Mouse (Mus musculus) MEL (cell line): ENCODE measurements around the gene Gm37240. TPM values are rescaled to one million over a fixed set of nuclear protein-coding genes. Genes with fewer than 3 reads are reported as not detected.

Source experiments
- DNase-seq: peaks from one replicate; pipeline ENCODE4 v3.0.0; 2011; ENCODE audit warnings: low read depth, low spot score
- H3K27ac ChIP-seq: 2 replicates; pipeline ENCODE4 v1.5.1; 2012; ENCODE audit warnings: low read depth, mild to moderate bottlenecking, control low read depth, low read length, moderate library complexity; ENCODE audit not compliant: control insufficient read depth
- H3K27me3 ChIP-seq, 2 experiments: fragments of 150-350 bp in 1 of 2; sonication (generic) in 1 of 2; 2 replicates each; pipeline ENCODE4 v1.6.1; 2012; ENCODE audit warnings: low read length in 2 of 2, mild to moderate bottlenecking in 2 of 2, improper control_type of control experiment in 1 of 2, moderate library complexity in 1 of 2; ENCODE audit not compliant: insufficient read depth in 2 of 2, control insufficient read depth in 1 of 2
- H3K36me3 ChIP-seq, 2 experiments: 2 replicates each; pipeline ENCODE4 v1.6.1; 2012 to 2014; ENCODE audit warnings: low read length in 2 of 2, improper control_type of control experiment in 1 of 2, inconsistent platforms in 1 of 2, mild to moderate bottlenecking in 1 of 2; ENCODE audit not compliant: insufficient read depth in 2 of 2, control insufficient read depth in 1 of 2
- H3K4me1 ChIP-seq, 2 experiments: fragments of 150-350 bp in 1 of 2; sonication (generic) in 1 of 2; 2 replicates each; pipeline ENCODE4 v1.6.1; 2012; ENCODE audit warnings: low read length in 2 of 2, improper control_type of control experiment in 1 of 2, mild to moderate bottlenecking in 1 of 2; ENCODE audit not compliant: insufficient read depth in 2 of 2, control insufficient read depth in 1 of 2
- H3K4me3 ChIP-seq, 2 experiments: fragments of 150-350 bp in 1 of 2; sonication (generic) in 1 of 2; 2 replicates each; pipeline ENCODE4 v1.5.1; 2012; ENCODE audit warnings: low read depth in 2 of 2, low read length in 2 of 2, mild to moderate bottlenecking in 2 of 2, moderate library complexity in 2 of 2, control low read depth in 1 of 2, improper control_type of control experiment in 1 of 2; ENCODE audit not compliant: control insufficient read depth in 1 of 2, insufficient read depth in 1 of 2
- H3K79me2 ChIP-seq: 2 replicates; pipeline ENCODE4 v1.6.1; 2012; ENCODE audit warnings: mild to moderate bottlenecking, low read length, moderate library complexity; ENCODE audit not compliant: control insufficient read depth, poor library complexity, insufficient read depth
- H3K9ac ChIP-seq: 2 replicates; pipeline ENCODE4 v1.6.1; 2012; ENCODE audit warnings: low read depth, mild to moderate bottlenecking, control low read depth, low read length, moderate library complexity; ENCODE audit not compliant: control insufficient read depth, poor library complexity, severe bottlenecking
- H3K9me3 ChIP-seq: fragments of 150-350 bp; sonication (generic); replicated peaks from 2 replicates; pipeline ENCODE4 v1.6.1; 2012; ENCODE audit warnings: mild to moderate bottlenecking, low read length, improper control_type of control experiment, moderate library complexity; ENCODE audit not compliant: insufficient read depth
- BHLHE40 ChIP-seq: IDR thresholded peaks from 2 replicates; pipeline ENCODE4 v1.6.1; 2012; ENCODE audit warnings: low read depth, mild to moderate bottlenecking, inconsistent platforms, low read length, improper control_type of control experiment, borderline replicate concordance
- CHD1 ChIP-seq: IDR thresholded peaks from 2 replicates; pipeline ENCODE4 v1.6.1; 2012; ENCODE audit warnings: low read depth, mild to moderate bottlenecking, inconsistent platforms, low read length, improper control_type of control experiment
- ELF1 ChIP-seq: IDR thresholded peaks from 2 replicates; pipeline ENCODE4 v1.6.1; 2014; ENCODE audit warnings: low read depth, mild to moderate bottlenecking, inconsistent platforms, low read length, improper control_type of control experiment, moderate library complexity
- EP300 ChIP-seq, 2 experiments: IDR thresholded peaks; 2 replicates each; pipeline ENCODE4 v1.6.1; 2011; ENCODE audit warnings: improper control_type of control experiment in 2 of 2, low read length in 2 of 2, low read depth in 1 of 2, mild to moderate bottlenecking in 1 of 2
- ETS1 ChIP-seq: IDR thresholded peaks from 2 replicates; pipeline ENCODE4 v1.6.1; 2012; ENCODE audit warnings: low read depth, mild to moderate bottlenecking, inconsistent platforms, low read length, improper control_type of control experiment, moderate library complexity
- GATA1 ChIP-seq: IDR thresholded peaks from 2 replicates; pipeline ENCODE4 v1.6.1; 2011; ENCODE audit warnings: low read depth, low read length, improper control_type of control experiment
- JUND ChIP-seq: IDR thresholded peaks from 2 replicates; pipeline ENCODE4 v1.6.1; 2011; ENCODE audit warnings: low read depth, mild to moderate bottlenecking, improper control_type of control experiment, low read length
- MAFK ChIP-seq: IDR thresholded peaks from 2 replicates; pipeline ENCODE4 v1.6.1; 2011; ENCODE audit warnings: low read depth, mild to moderate bottlenecking, low read length, improper control_type of control experiment, borderline replicate concordance
- MAZ ChIP-seq: IDR thresholded peaks from 2 replicates; pipeline ENCODE4 v1.6.1; 2012; ENCODE audit warnings: low read depth, mild to moderate bottlenecking, inconsistent platforms, low read length, improper control_type of control experiment
- MXI1 ChIP-seq: IDR thresholded peaks from 2 replicates; pipeline ENCODE4 v1.6.1; 2011; ENCODE audit warnings: mild to moderate bottlenecking, low read depth, low read length, improper control_type of control experiment
- MYC ChIP-seq: IDR thresholded peaks from 2 replicates; pipeline ENCODE4 v1.6.1; 2011; ENCODE audit warnings: low read depth, mild to moderate bottlenecking, low read length, improper control_type of control experiment, moderate library complexity
- NELFE ChIP-seq: IDR thresholded peaks from 2 replicates; pipeline ENCODE4 v1.6.1; 2011; ENCODE audit warnings: low read depth, low read length, improper control_type of control experiment
- POLR2AphosphoS2 ChIP-seq: IDR thresholded peaks from 2 replicates; pipeline ENCODE4 v1.6.1; 2011; ENCODE audit warnings: low read length, improper control_type of control experiment
- RAD21 ChIP-seq: IDR thresholded peaks from 2 replicates; pipeline ENCODE4 v1.6.1; 2011; ENCODE audit warnings: mild to moderate bottlenecking, low read depth, low read length, improper control_type of control experiment
- RCOR1 ChIP-seq: IDR thresholded peaks from 2 replicates; pipeline ENCODE4 v1.6.1; 2012; ENCODE audit warnings: low read depth, mild to moderate bottlenecking, inconsistent platforms, low read length, improper control_type of control experiment
- SIN3A ChIP-seq: IDR thresholded peaks from 2 replicates; pipeline ENCODE4 v1.6.1; 2012; ENCODE audit warnings: low read length, improper control_type of control experiment, inconsistent platforms
- TCF12 ChIP-seq: IDR thresholded peaks from 2 replicates; pipeline ENCODE4 v1.6.1; 2014; ENCODE audit warnings: low read depth, mild to moderate bottlenecking, inconsistent platforms, low read length, improper control_type of control experiment, moderate library complexity
- USF1 ChIP-seq: IDR thresholded peaks from 2 replicates; pipeline ENCODE4 v1.6.1; 2014; ENCODE audit warnings: low read depth, mild to moderate bottlenecking, inconsistent platforms, low read length, improper control_type of control experiment, moderate library complexity
- USF2 ChIP-seq, 2 experiments: IDR thresholded peaks; 2 replicates each; pipeline ENCODE4 v1.6.1; 2011 to 2012; ENCODE audit warnings: improper control_type of control experiment in 2 of 2, low read length in 2 of 2, borderline replicate concordance in 1 of 2, inconsistent platforms in 1 of 2, low read depth in 1 of 2, mild to moderate bottlenecking in 1 of 2; ENCODE audit not compliant: insufficient read depth in 1 of 2
- ZKSCAN1 ChIP-seq: IDR thresholded peaks from 2 replicates; pipeline ENCODE4 v1.6.1; 2012; ENCODE audit warnings: low read depth, mild to moderate bottlenecking, inconsistent platforms, low read length, improper control_type of control experiment, moderate library complexity
- ZNF384 ChIP-seq: IDR thresholded peaks from 2 replicates; pipeline ENCODE4 v1.6.1; 2012; ENCODE audit warnings: low read depth, mild to moderate bottlenecking, inconsistent platforms, low read length, improper control_type of control experiment
- polyA plus RNA-seq, 2 experiments: library from polyadenylated mRNA; stranded (reverse) in 1 of 2; unstranded in 1 of 2; fragments of >175 nt in 1 of 2; fragments of >200 nt in 1 of 2; gene quantifications; 2 replicates each; pipeline versions ENCODE4 v1.2.1 to v1.2.4; 2012; ENCODE audit warnings: low replicate concordance in 2 of 2, low read depth in 1 of 2; ENCODE audit not compliant: insufficient read length in 2 of 2, insufficient read depth in 1 of 2, missing spikeins in 1 of 2
- total RNA-seq: library from RNA; depleted of rRNA; stranded (reverse); fragments of 300-350 nt; gene quantifications from 2 replicates; pipeline ENCODE4 v1.2.3, GENCODE M21; 2012

Gm37240 gene
- total and polyA plus RNA-seq, 3 experiments, result 0.04 TPM; not detected in 2

DNA sequence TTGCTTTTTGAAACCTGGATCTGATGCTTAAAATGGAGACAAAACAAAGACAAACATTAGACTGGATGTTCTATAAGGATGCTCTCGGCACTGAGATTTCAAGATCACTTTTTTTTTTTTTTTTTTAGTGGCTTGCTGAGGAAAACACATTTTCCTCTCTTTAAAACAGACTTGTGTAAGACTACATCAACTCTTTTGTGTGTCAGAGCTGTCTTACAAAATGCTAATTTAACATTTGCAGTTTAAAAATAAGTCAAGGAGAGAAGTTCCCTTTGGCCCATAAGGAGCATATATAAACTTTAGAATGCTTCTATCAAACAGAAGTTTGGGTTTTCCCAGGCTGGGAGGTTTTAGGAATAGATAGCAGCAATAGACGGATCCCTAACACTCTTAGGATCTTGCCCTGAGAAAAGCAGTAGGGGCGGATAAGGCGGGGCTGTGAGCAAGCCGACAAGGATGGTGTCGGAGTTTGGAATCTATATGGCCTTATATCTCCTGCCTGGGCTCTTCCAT, 739.2 kb downstream of the Gm37240 start:
- Histone ChIP-seq H3K36me3 (no peaks in the 10 kb centered on the region), H3K4me1 (no peaks in the 10 kb centered on the region), H3K9ac (no peak overlapping the region), H3K79me2 (no peaks in the 10 kb centered on the region), H3K27ac (no peak overlapping the region), H3K9me3 (no peaks in the 10 kb centered on the region), H3K27me3 (no peaks in the 10 kb centered on the region), H3K4me3 (no peak overlapping the region)
- DNase-seq, result no peak
- TF ChIP-seq ETS1 (no peak), USF2 (IDR thresholded peaks at IDR 0.05; ENCODE audit: borderline replicate concordance in 1 of 2, insufficient read depth in 1 of 2, low read depth in 1 of 2, low read length in 2 of 2) (no peak), ZNF384 (no peak), MAFK (no peak), MAZ (no peak), JUND (no peak), EP300 (IDR thresholded peaks at IDR 0.05; ENCODE audit: low read depth in 1 of 2, low read length in 2 of 2) (no peak), ELF1 (no peak), NELFE (no peak), RAD21 (no peak), GATA1 (no peak), MXI1 (no peak), POLR2AphosphoS2 (no peak), SIN3A (no peak), MYC (no peak), RCOR1 (no peak), TCF12 (no peak)

DNA sequence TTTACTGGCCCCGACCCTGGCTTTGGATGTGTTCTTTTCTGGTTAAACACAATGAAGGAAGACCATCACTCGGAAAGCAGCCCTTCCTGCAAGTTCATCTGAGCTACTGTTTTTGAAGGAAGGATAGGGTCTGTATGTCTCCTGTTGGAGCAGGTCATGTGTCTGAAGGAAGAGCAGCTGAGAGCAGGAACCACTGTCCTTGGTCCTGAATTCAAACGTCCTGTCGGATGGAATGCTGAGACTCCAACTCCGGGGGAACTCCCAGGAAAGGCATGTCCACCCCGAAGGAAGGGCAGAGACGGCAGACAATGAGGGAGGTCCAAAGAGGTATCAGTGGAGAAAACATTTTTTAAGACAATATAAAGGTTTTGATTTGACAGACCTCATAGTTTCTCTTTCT, 741.8 kb downstream of the Gm37240 start:
- no peak overlapping the region for H3K27ac ChIP-seq
- TF ChIP-seq BHLHE40 (no peak), ZKSCAN1 (no peak), CHD1 (no peak), USF1 (0 out of 2 replicates have a peak, but pooled peaks have one; percentile 28), RCOR1 (no peak)
- TF ChIP-seq, all 39 proteins: peak for 1
- Histone ChIP-seq H3K36me3 (no peaks in the 10 kb centered on the region), H3K4me1 (no peaks in the 10 kb centered on the region), H3K9ac (no peak overlapping the region), H3K27me3 (no peaks in the 10 kb centered on the region), H3K9me3 (no peaks in the 10 kb centered on the region), H3K79me2 (no peaks in the 10 kb centered on the region), H3K4me3 (no peak overlapping the region)
- DNase-seq, result peak; percentile 11
